Mouse (Mus musculus): Measurements from ENCODE around the gene Pde8b. TPM values are rescaled to one million over a fixed set of nuclear protein-coding genes. Genes with fewer than 3 reads are reported as not detected.

Gene Pde8b
- polyA plus RNA-seq, 1 experiment, result 0.88 TPM

GRCm38 (mm10) chr13:95032127-95032831 lies 217.9 kb downstream of the Pde8b start:
- Histone ChIP-seq H3K27me3 (ENCODE audit: control insufficient read depth, insufficient read depth, low read length) (no peaks in the 10 kb centered on the region), H3K4me3 (ENCODE audit: control insufficient read depth, insufficient read depth, low read length) (no peak overlapping the region), H3K36me3 (ENCODE audit: control insufficient read depth, insufficient read depth, low read length) (no peaks in the 10 kb centered on the region), H3K27ac (ENCODE audit: control insufficient read depth, insufficient read depth, low read length) (no peak overlapping the region), H3K4me1 (replicated peaks; ENCODE audit: control insufficient read depth, insufficient read depth, low read length) (no peaks in the 10 kb centered on the region)
- TF ChIP-seq POLR2A (IDR thresholded peaks at IDR 0.05; ENCODE audit: control insufficient read depth, extremely low read depth, insufficient read depth, low read length, poor library complexity) (no peak), CTCF (IDR thresholded peaks at IDR 0.05; ENCODE audit: borderline replicate concordance, control insufficient read depth, extremely low read depth, insufficient read depth, low read length, poor library complexity) (no peak)
- WGBS, result 92% methylated on average over 17 of the region's 17 CpGs
- no peak for DNase-seq

DNA sequence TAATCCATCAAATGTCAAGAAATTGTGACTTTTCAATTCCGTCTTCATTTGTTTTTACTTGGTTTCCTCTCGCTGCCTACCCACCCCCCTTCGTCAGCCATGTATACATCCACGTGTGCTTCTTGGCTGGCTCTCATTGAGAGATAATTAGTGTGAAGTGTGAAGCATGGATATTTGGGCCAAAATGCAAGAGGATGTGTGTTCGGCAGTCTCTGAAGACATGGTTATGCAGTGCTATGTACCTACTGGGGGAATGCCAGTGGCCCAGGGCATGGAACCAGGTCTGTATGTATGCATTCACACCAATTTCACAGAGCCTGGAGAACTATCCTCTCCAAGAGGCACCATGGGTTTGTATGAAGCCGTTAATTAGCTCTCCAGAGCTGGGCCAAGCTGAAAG lies 219.3 kb downstream of the Pde8b start:
- no peak overlapping the region for H3K4me3 ChIP-seq (ENCODE audit: control insufficient read depth, insufficient read depth, low read length)
- no peak overlapping the region for H3K27ac ChIP-seq (ENCODE audit: control insufficient read depth, insufficient read depth, low read length)
- H3K4me1 ChIP-seq (replicated peaks; ENCODE audit: control insufficient read depth, insufficient read depth, low read length), result no peaks in the 10 kb centered on the region
- no peaks in the 10 kb centered on the region for H3K27me3 ChIP-seq (ENCODE audit: control insufficient read depth, insufficient read depth, low read length)
- WGBS, result 97% methylated on average over 6 of the region's 6 CpGs
- H3K36me3 ChIP-seq (ENCODE audit: control insufficient read depth, insufficient read depth, low read length), result no peaks in the 10 kb centered on the region
- DNase-seq, result no peak
- TF ChIP-seq POLR2A (IDR thresholded peaks at IDR 0.05; ENCODE audit: control insufficient read depth, extremely low read depth, insufficient read depth, low read length, poor library complexity), result no peak
- no peak for TF ChIP-seq CTCF (IDR thresholded peaks at IDR 0.05; ENCODE audit: borderline replicate concordance, control insufficient read depth, extremely low read depth, insufficient read depth, low read length, poor library complexity)

- Histone ChIP-seq H3K4me1 (replicated peaks; ENCODE audit: control insufficient read depth, insufficient read depth, low read length) (peaks cover 5% of the 10 kb centered on the region; the same call in 1 of the 2 replicates), H3K27me3 (ENCODE audit: control insufficient read depth, insufficient read depth, low read length) (no peaks in the 10 kb centered on the region), H3K27ac (ENCODE audit: control insufficient read depth, insufficient read depth, low read length) (no peak overlapping the region), H3K36me3 (ENCODE audit: control insufficient read depth, insufficient read depth, low read length) (no peaks in the 10 kb centered on the region), H3K4me3 (ENCODE audit: control insufficient read depth, insufficient read depth, low read length) (no peak overlapping the region)
- DNase-seq, result no peak
- 97% methylated on average over 6 of the region's 6 CpGs for WGBS
- TF ChIP-seq POLR2A (IDR thresholded peaks at IDR 0.05; ENCODE audit: control insufficient read depth, extremely low read depth, insufficient read depth, low read length, poor library complexity) (no peak), CTCF (IDR thresholded peaks at IDR 0.05; ENCODE audit: borderline replicate concordance, control insufficient read depth, extremely low read depth, insufficient read depth, low read length, poor library complexity) (no peak)
Measured at GRCm38 (mm10) chr13:95020216-95020615, 229.9 kb downstream of the Pde8b start.

GRCm38 (mm10) chr13:95019345-95019744 lies 230.8 kb downstream of the Pde8b start:
- WGBS, result 59% methylated on average over 6 of the region's 6 CpGs
- H3K27ac ChIP-seq (ENCODE audit: control insufficient read depth, insufficient read depth, low read length), result no peak overlapping the region
- H3K36me3 ChIP-seq (ENCODE audit: control insufficient read depth, insufficient read depth, low read length), result no peaks in the 10 kb centered on the region
- no peaks in the 10 kb centered on the region for H3K27me3 ChIP-seq (ENCODE audit: control insufficient read depth, insufficient read depth, low read length)
- DNase-seq, result no peak
- no peak overlapping the region for H3K4me3 ChIP-seq (ENCODE audit: control insufficient read depth, insufficient read depth, low read length)
- no peak for TF ChIP-seq POLR2A (IDR thresholded peaks at IDR 0.05; ENCODE audit: control insufficient read depth, extremely low read depth, insufficient read depth, low read length, poor library complexity)
- no peak for TF ChIP-seq CTCF (IDR thresholded peaks at IDR 0.05; ENCODE audit: borderline replicate concordance, control insufficient read depth, extremely low read depth, insufficient read depth, low read length, poor library complexity)
- peaks cover 5% of the 10 kb centered on the region; the same call in 1 of the 2 replicates for H3K4me1 ChIP-seq (replicated peaks; ENCODE audit: control insufficient read depth, insufficient read depth, low read length)

DNA sequence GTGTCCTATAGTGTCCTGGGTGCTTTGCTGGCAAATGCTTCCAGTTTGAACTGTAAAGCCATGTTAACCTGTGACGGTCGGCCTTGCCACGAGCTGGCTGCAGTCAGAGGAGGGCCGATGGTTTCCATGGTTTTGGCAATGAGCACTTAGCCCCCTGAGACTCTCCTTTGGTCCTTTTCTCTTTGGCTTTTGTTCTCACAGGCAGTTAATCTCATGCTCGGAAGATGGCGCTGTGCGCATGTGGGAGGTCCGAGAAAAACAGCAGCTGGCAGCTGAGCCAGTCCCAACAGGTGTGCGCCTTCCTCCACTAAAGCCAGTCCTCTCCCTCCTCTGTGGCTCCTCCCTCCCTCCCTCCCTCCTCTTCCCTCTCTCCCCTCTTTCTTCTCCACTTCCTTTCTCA lies 232.2 kb downstream of the Pde8b start:
- Histone ChIP-seq H3K36me3 (ENCODE audit: control insufficient read depth, insufficient read depth, low read length) (no peaks in the 10 kb centered on the region), H3K4me3 (ENCODE audit: control insufficient read depth, insufficient read depth, low read length) (no peak overlapping the region), H3K27me3 (ENCODE audit: control insufficient read depth, insufficient read depth, low read length) (no peaks in the 10 kb centered on the region), H3K4me1 (replicated peaks; ENCODE audit: control insufficient read depth, insufficient read depth, low read length) (peaks cover 5% of the 10 kb centered on the region; the same call in 1 of the 2 replicates), H3K27ac (ENCODE audit: control insufficient read depth, insufficient read depth, low read length) (no peak overlapping the region)
- WGBS, result 18% methylated on average over 9 of the region's 9 CpGs
- peak; percentile 74 for DNase-seq
- TF ChIP-seq CTCF (IDR thresholded peaks at IDR 0.05; ENCODE audit: borderline replicate concordance, control insufficient read depth, extremely low read depth, insufficient read depth, low read length, poor library complexity) (peak; percentile 57; the same call in 1 of the 2 replicates), POLR2A (IDR thresholded peaks at IDR 0.05; ENCODE audit: control insufficient read depth, extremely low read depth, insufficient read depth, low read length, poor library complexity) (no peak)

DNA sequence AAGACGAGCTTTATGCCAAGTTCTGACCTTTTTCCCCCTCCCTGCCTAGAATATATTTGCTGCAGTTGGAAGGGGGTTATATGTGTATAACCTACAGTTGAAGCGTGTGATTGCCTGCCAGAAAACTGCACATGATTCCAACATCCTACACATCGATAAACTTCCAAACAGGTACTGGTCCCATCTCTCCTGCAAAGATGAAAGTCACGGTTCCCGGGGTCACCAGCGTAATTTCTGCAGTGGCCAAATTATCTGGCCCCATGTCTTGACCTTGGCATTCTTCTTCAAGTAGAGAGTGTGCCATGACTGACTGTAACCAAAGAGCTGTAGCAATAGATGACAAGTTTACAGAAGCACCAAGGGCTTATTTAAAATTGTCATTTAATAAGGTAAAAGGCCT lies 232.9 kb downstream of the Pde8b start:
- WGBS, result 96% methylated on average over 6 of the region's 6 CpGs
- H3K27ac ChIP-seq (ENCODE audit: control insufficient read depth, insufficient read depth, low read length), result no peak overlapping the region
- TF ChIP-seq CTCF (IDR thresholded peaks at IDR 0.05; ENCODE audit: borderline replicate concordance, control insufficient read depth, extremely low read depth, insufficient read depth, low read length, poor library complexity), result no peak
- TF ChIP-seq POLR2A (IDR thresholded peaks at IDR 0.05; ENCODE audit: control insufficient read depth, extremely low read depth, insufficient read depth, low read length, poor library complexity), result no peak

More for the DNA sequence above, 232.9 kb downstream of the Pde8b start:
- Histone ChIP-seq H3K4me3 (ENCODE audit: control insufficient read depth, insufficient read depth, low read length) (no peak overlapping the region), H3K27me3 (ENCODE audit: control insufficient read depth, insufficient read depth, low read length) (no peaks in the 10 kb centered on the region), H3K4me1 (replicated peaks; ENCODE audit: control insufficient read depth, insufficient read depth, low read length) (peaks cover 5% of the 10 kb centered on the region; the same call in 1 of the 2 replicates), H3K36me3 (ENCODE audit: control insufficient read depth, insufficient read depth, low read length) (no peaks in the 10 kb centered on the region)
- DNase-seq, result no peak
